Mouse (Mus musculus) hindbrain, embryonic 13.5 days (tissue): ENCODE measurements around the gene Gm2381. TPM values are rescaled to one million over a fixed set of nuclear protein-coding genes. Genes with fewer than 3 reads are reported as not detected.
"Not testable (repeated sequence)": the region's sequence is repeated elsewhere in the genome, so short reads cannot be mapped to it uniquely, and the experiment has no call there.

Experiments used
- ATAC-seq: fragments of 200-750 bp; cut with Nextera tagmentation; 2 replicates; pipeline ENCODE4 v1.8.0; 2017; ENCODE audit warnings: moderate TSS enrichment; ENCODE audit not compliant: low FRiP score
- H3K27ac ChIP-seq: fragments of 300-500 bp; sonication (generic); 2 replicates; pipeline ENCODE4 v1.5.1; 2015; ENCODE audit warnings: inconsistent platforms, mild to moderate bottlenecking, moderate library complexity
- H3K27me3 ChIP-seq: fragments of 300-500 bp; sonication (generic); 2 replicates; pipeline ENCODE4 v1.6.1; 2015; ENCODE audit warnings: mild to moderate bottlenecking, inconsistent platforms
- H3K36me3 ChIP-seq: fragments of 300-500 bp; sonication (generic); 2 replicates; pipeline ENCODE4 v1.6.1; 2015; ENCODE audit warnings: mild to moderate bottlenecking, inconsistent platforms
- H3K4me1 ChIP-seq: fragments of 300-500 bp; sonication (generic); replicated peaks from 2 replicates; pipeline ENCODE4 v1.6.1; 2015; ENCODE audit warnings: inconsistent platforms
- H3K4me2 ChIP-seq: fragments of 300-500 bp; sonication (generic); 2 replicates; pipeline ENCODE4 v1.6.1; 2015; ENCODE audit warnings: inconsistent platforms, mild to moderate bottlenecking, moderate library complexity
- H3K4me3 ChIP-seq: fragments of 300-500 bp; sonication (generic); 2 replicates; pipeline ENCODE4 v1.5.1; 2015; ENCODE audit warnings: mild to moderate bottlenecking, inconsistent platforms
- H3K9ac ChIP-seq: fragments of 300-500 bp; sonication (generic); 2 replicates; pipeline ENCODE4 v1.6.1; 2015; ENCODE audit warnings: mild to moderate bottlenecking, inconsistent platforms
- H3K9me3 ChIP-seq: fragments of 300-500 bp; sonication (generic); 2 replicates; pipeline ENCODE4 v1.6.1; 2016; ENCODE audit warnings: inconsistent platforms
- WGBS: fragments of 180-500 bp; shearing (Covaris S2); methylation state at CpG from one replicate; pipeline ENCODE4 v1.1.7; 2015; 5-methylcytosine and 5-hydroxymethylcytosine counted together
- polyA plus RNA-seq: library from polyadenylated mRNA; unstranded; fragments of >200 nt; fragmentation: Nextera tagmentation; extraction: Ambion mirVana; gene quantifications from 2 replicates; pipeline ENCODE4 v1.2.1, GENCODE M21; 2015

Gm2381 gene
- not detected in 2 replicates for polyA plus RNA-seq

- H3K4me3 ChIP-seq, ATAC-seq, H3K36me3 ChIP-seq, H3K27ac ChIP-seq, H3K4me2 ChIP-seq, H3K4me1 ChIP-seq, H3K27me3 ChIP-seq, H3K9ac ChIP-seq: not testable (repeated sequence)
- peaks cover 16% of the 10 kb centered on the region for H3K9me3 ChIP-seq
- WGBS, result 79% methylated on average over 8 of the region's 8 CpGs
Measured at GRCm38 (mm10) chr7:42866801-42867458, at the start of gene Gm2381. Gm2381 (minus strand) TSS chr7:42867234.

GRCm38 (mm10) chr7:42898067-42898466 lies 31.0 kb upstream of the Gm2381 start:
- not testable (repeated sequence) for H3K27me3 ChIP-seq, H3K36me3 ChIP-seq, H3K27ac ChIP-seq, H3K4me2 ChIP-seq, H3K9ac ChIP-seq, ATAC-seq, H3K4me3 ChIP-seq, H3K4me1 ChIP-seq
- 91% methylated on average over 2 of the region's 2 CpGs for WGBS
- peaks cover 31% of the 10 kb centered on the region for H3K9me3 ChIP-seq

DNA sequence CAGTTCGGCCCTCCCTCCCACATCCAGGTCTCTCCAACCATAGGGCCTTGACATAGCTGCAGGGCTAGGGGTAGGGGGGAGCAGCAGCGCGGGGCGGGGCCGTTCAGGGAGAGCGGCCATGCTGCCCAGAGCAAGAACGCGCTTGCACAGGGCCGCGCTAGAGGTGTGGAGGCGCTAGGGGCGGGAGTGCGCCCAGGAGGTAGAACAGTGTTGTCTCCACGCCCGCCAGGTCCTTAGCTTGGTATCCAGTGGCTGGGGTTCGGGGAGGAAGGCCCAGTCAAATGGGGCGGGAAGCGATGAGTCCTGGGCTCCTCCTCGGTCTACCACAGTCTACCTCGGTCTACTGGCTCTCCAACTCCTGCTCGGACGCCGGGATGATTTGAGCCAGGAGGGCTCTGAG lies 11.1 kb upstream of the Gm2381 start:
- 47% methylated on average over 23 of the region's 23 CpGs for WGBS
- peaks cover 19% of the 10 kb centered on the region for H3K9me3 ChIP-seq

GRCm38 (mm10) chr7:42838366-42838765 lies 28.7 kb downstream of the Gm2381 start:
- not testable (repeated sequence) for H3K4me2 ChIP-seq, H3K4me1 ChIP-seq, H3K9me3 ChIP-seq, ATAC-seq, H3K9ac ChIP-seq, H3K27me3 ChIP-seq, H3K36me3 ChIP-seq, H3K4me3 ChIP-seq, H3K27ac ChIP-seq

More for the DNA sequence above, 11.1 kb upstream of the Gm2381 start:
- no peak overlapping the region for H3K4me3 ChIP-seq
- no peak overlapping the region for H3K27ac ChIP-seq
- ATAC-seq, result no peak
- H3K27me3 ChIP-seq, result no peaks in the 10 kb centered on the region
- H3K4me2 ChIP-seq, result no peak overlapping the region
- H3K9ac ChIP-seq, result no peak overlapping the region
- H3K36me3 ChIP-seq, result no peaks in the 10 kb centered on the region
- H3K4me1 ChIP-seq, result no peaks in the 10 kb centered on the region

DNA sequence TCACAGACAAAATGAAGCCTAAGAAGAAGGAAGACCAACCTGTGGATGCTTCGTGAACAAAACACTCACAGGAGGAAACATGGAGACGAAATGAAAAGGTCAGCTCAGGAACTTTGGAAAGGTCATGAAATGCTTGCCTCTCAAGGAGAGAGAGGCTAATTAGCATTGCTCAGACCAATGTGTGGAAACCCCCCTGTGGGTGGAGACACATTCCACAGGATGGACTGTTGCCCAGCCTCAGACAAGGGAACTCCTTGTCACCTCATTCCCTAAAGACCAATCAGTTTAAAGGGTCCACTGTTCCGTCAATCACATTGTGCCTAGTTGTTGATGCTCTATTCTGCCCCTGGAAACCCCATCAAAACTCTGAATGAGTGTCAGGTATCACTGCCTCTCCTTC lies 34.8 kb downstream of the Gm2381 start:
- H3K4me3 ChIP-seq, result no peak overlapping the region
- no peaks in the 10 kb centered on the region for H3K27me3 ChIP-seq
- no peak for ATAC-seq
- H3K9ac ChIP-seq, result no peak overlapping the region
- H3K36me3 ChIP-seq, result no peaks in the 10 kb centered on the region
- no peak overlapping the region for H3K4me2 ChIP-seq
- no peak overlapping the region for H3K27ac ChIP-seq
- 71% methylated on average over 3 of the region's 3 CpGs for WGBS
- H3K4me1 ChIP-seq, result no peaks in the 10 kb centered on the region
- peaks cover 22% of the 10 kb centered on the region for H3K9me3 ChIP-seq

- H3K27ac ChIP-seq, H3K4me3 ChIP-seq, ATAC-seq, H3K9me3 ChIP-seq, H3K4me2 ChIP-seq, H3K4me1 ChIP-seq, H3K27me3 ChIP-seq, H3K9ac ChIP-seq, H3K36me3 ChIP-seq: not testable (repeated sequence)
- no CpG with 5 or more reads among the region's 1 CpGs for WGBS
Measured at GRCm38 (mm10) chr7:42793425-42793824, 73.6 kb downstream of the Gm2381 start, which contains the start of gene Vmn2r62. Vmn2r62 (minus strand) TSS chr7:42793525.

Other genes with a start within 250 kb of the Gm2381 start
- 2.4 and 2.5 TPM in 2 replicates for gene Zfp976, start 224.6 kb downstream of the Gm2381 start, polyA plus RNA-seq
- 6.2 and 6.4 TPM in 2 replicates for gene Zfp975, start 174.5 kb downstream of the Gm2381 start, polyA plus RNA-seq
- not detected in 2 replicates for gene Gm17067, start 140.2 kb downstream of the Gm2381 start, polyA plus RNA-seq
- not detected in 2 replicates for gene Vmn2r62, start 73.7 kb downstream of the Gm2381 start, polyA plus RNA-seq
- not detected in 2 replicates for gene Vmn2r63, start 66.6 kb upstream of the Gm2381 start, polyA plus RNA-seq
- gene Gm9268, start 151.5 kb upstream of the Gm2381 start, polyA plus RNA-seq, result not detected in 2 replicates
- not detected in 2 replicates for gene Zfp936, start 247.0 kb upstream of the Gm2381 start, polyA plus RNA-seq